Mouse (Mus musculus) lung, adult 18-20 months (tissue): ENCODE measurements around the gene Fam174b.

Experiments
- DNase-seq, 2 experiments: peaks; one replicate each; pipeline ENCODE4 v3.0.0; 2022; ENCODE audit warnings: mixed read lengths in 2 of 2

Gene Fam174b

DNA sequence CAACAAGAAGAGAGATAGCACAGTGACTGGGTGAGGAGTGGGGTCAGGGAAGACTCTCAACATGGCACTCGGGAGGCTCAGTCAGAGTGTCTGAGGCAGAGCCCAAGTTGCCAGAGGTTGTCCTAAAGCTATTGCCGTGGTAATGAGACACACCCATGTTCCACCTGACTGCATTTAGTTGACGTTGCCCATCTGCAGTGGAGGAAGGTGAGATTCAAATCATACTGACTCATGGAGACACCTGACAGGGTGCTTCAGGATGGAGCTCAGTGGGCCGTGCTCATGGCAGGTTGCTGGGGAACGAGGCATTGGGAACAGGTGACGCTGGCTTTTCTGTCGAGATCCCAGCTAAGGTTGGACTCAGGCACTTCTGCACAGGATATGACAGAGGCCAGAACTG is 9.9 kb downstream of the Fam174b start:
- DNase-seq = peak in 1 of 2 experiments; percentile 61

- DNase-seq = no peak
Observed at GRCm38 (mm10) chr7:73753598-73753997, 13.5 kb downstream of the Fam174b start.

- no peak for DNase-seq
Observed at GRCm38 (mm10) chr7:73755377-73756110, 15.4 kb downstream of the Fam174b start.

GRCm38 (mm10) chr7:73761691-73762189 is 21.6 kb downstream of the Fam174b start:
- DNase-seq = peak in 1 of 2 experiments; percentile 70

GRCm38 (mm10) chr7:73764679-73765078 is 24.6 kb downstream of the Fam174b start:
- DNase-seq = no peak

DNA sequence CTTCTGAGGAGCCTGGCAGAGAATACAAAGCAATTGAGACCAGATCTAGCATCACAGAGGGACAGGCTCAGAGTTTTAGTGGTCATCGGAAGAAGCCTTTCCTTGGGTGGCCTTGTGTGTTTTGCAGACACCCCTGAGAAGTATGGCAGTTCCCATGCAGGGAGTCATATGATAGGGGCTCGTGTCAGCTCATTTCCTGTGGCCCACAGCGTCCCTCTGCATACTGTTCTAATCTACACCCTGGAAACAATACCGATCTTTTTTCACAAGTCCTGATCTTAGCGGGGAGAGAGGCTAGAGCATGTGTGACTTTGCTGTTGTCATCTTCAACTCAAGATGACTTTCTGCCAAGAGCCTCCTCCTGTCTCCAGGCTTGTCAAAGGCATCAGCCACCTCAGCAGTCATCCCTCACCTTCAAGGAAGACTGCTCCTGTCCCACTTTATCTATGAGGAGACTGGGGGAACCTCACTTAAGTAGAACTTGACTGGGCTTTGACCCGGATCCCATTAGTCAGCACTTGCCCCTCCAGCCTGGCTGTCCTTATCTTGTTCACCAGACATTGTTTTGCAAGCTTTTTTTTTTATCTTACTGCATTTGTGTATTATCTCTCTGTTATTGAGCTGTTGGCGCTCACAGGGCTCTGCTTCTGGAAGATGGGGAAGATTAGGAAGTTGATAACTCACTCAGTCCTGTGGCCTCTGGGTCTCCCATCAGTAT is 25.2 kb downstream of the Fam174b start:
- DNase-seq = no peak

DNA sequence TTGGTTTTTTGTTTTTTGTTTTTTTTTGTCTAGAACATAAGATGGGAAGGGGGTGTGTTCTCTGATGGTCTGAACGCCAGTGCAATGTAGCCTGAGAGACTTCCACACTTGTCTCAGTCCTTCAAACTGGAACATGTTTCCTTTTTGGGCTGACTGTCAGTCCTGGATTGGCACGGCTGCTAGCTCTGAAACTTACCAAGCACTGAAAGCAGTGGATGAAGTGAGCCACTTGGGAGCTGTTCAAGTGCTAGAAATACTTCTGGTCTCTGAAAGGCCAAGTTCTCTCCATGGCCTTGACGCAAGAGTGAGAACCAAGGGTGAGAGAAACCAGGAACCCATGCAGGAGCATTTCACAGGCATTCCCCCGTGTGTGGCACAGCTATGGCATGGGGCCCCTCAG is 29.1 kb downstream of the Fam174b start:
- DNase-seq = peak; percentile 72 to 81

DNA sequence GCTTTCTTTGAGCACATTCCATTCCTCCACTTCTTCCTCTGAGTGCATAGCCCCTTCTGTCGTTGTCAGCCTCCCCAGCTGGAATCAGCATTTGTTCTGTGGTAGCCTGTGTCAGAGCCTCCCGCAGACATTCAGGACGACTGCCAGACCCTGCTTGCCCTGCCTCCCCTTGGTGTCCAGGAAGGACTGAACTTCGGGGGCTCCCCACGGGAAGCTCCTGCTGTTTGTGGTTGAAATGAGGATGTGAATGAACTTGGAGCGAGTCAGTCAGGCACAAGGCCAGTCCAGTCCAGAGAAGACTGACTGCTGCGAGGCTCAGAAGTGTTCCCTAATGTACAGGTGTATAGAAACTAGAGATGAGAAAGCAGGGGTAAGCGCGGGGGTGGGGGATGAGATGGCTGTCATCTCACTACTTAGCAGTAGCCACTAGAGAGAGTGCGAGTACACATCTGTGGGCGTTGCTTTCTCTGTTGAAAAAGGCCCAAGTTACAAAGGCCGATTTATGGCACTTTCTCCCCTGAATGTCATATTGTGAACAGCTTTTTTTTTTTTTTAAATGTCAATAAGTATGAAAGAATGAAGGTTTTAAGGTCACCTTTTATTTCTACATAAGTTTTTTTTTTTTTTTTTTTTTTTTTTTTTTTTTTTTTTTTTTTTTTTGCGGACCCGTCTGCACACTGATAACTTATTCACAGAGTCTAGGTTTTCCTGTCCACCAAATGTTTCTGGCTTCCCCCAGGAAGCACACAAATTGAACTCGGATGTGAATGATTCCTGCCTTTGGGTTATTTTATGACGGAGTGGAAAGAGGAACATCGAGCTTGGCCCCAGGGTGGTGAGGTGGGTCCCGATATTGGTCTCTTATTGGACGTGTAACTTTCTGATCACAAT is 31.5 kb downstream of the Fam174b start:
- no peak for DNase-seq

DNA sequence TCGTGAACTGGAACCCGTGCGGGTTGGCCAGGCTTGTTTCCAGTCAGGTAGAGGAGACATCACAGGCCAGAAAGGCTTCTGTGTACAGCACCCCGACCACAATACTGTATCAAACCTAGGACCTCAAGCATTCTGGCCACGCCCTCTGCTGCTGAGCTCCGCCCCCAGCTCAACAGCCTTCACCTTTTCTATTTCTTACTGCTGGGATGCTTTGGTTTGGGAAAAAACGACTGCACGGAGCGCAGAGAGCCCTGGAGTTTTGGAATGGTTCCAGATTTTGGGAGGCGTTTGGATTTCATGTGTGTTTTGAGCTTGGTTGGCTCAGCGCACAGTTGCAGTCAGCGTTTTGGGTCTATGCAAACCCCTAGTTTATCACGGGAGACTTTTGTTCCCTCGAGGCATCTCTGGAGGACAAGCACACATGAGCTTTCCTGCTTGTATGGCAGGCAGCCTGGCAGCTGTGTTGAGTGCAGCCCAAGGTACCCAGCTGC is 32.2 kb downstream of the Fam174b start:
- peak in 1 of 2 experiments; percentile 33 for DNase-seq

- DNase-seq = no peak
Observed at GRCm38 (mm10) chr7:73774781-73775180, 34.7 kb downstream of the Fam174b start.

DNA sequence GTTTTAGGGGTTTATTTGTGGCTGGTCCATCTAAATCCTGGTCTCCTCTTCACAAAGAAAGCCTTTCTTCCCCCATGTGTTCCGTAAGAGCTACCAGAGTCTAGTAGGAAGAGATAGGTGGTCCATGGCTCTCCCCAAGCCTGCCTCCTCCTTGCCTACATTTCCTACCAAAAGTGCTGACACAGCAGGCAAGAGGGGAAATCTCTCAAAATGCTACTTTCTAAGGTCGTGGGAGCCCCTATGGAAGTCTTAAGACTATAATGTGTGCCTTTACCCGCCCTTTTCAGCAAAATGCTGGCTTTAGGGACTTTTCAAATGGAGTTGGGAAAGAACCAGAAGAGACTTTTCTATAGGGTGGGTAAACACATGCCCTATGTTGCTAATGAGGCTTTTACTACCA is 37.7 kb downstream of the Fam174b start:
- no peak for DNase-seq

GRCm38 (mm10) chr7:73784736-73785428 is 44.8 kb downstream of the Fam174b start:
- peak in 1 of 2 experiments; percentile 37 for DNase-seq

DNA sequence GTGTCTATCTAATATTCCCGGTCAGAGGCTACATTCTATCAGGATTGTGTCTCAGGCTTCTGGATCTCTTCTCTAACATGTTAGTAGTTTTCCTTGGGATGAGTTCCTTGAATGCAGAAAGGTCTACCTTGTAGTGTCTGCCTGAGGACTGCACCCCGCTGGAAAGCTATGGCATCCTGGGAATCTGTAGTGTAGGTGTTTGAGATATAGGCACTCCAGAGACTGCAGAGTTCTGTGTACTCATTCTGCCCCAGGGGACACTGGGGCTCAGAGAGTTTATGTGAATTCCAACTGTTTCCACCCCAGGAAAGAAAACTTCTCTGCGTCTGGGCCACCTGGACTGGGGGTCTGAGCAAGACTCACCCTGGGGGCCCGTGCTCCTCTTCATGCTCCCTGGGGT is 45.7 kb downstream of the Fam174b start:
- no peak for DNase-seq

DNA sequence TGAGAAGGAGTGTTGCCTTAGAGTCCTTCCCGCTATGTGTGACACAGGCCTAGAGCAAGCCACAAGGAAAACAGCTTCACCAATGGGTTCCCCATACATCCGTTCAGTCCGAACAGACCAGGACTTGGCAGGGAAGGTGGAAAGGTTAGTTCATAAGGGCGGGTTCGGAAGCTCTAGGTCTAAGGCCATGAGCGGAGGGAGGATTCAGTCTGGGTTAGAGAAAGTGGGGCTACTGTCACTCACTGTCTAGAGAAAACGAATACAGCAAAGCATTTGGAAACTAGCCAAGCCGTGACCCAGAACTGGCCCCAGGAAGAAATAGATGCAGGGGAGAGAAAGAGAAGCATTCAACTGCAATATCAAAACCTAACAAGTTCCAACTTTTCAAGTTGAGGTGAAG is 47.4 kb downstream of the Fam174b start:
- no peak for DNase-seq

GRCm38 (mm10) chr7:73791096-73791495 is 51.0 kb downstream of the Fam174b start:
- DNase-seq = peak; percentile 45 to 71

- DNase-seq = peak in 1 of 2 experiments; percentile 45
Observed at GRCm38 (mm10) chr7:73792155-73792554, 52.1 kb downstream of the Fam174b start.

DNA sequence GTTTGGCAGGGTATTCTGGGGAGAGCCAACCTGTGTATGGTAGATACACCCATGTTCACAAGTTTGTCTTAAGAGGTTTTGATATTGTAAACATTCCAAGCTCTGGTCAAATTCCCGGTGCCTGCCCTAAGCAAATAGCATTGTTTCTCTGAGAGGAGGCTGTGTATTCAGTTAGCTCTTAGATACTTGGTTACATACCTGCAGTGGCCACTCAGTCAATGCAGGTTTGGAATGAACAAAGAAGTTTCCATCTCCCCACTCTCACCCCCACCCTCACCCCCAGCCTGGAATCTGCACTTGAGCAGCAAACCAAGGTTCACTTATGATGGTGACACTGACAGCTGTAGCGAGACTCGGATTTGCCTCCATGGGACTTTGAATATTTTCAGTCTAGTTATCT is 52.5 kb downstream of the Fam174b start:
- peak; percentile 36 to 67 for DNase-seq

DNA sequence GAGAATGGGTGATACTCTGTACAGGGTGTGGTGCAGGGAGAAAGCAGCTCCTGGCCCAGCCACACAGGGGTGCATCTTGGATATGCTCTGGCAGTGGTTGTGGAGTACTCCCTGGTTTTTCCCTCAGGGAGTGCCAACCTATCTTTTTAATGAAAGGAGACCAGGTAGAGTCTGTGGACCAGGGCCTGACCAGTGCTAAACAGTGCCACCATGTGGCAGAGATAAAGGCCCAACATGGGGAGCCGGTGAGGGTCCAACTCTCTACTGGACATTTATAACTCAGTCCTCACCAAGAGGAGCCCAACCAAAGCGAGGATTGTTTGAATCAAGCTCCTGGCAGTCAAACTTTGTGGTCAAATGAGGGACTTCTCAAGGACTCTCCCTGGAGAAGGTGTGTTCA is 69.2 kb downstream of the Fam174b start:
- DNase-seq = peak; percentile 35 to 56

DNA sequence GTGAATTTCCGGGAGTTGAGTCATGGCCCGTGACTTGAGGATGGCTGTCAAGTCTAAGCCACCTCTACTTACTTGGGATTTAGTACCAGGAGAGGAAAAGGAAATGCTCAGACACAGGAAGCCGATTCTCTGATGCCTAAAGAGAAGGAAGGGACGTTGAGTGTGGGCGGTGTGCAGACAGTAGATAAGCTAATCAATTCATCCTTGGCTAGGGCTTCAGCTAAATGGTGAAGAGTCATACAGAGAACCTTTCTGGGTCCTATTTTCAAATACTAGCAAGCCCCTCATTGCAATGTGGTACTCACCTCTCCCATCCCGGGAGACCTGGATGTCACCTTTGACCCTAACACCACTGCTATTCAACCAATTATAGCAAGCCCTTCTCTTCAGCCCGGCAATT is 71.3 kb downstream of the Fam174b start:
- DNase-seq = no peak

GRCm38 (mm10) chr7:73812176-73812575 is 72.1 kb downstream of the Fam174b start:
- no peak for DNase-seq

DNA sequence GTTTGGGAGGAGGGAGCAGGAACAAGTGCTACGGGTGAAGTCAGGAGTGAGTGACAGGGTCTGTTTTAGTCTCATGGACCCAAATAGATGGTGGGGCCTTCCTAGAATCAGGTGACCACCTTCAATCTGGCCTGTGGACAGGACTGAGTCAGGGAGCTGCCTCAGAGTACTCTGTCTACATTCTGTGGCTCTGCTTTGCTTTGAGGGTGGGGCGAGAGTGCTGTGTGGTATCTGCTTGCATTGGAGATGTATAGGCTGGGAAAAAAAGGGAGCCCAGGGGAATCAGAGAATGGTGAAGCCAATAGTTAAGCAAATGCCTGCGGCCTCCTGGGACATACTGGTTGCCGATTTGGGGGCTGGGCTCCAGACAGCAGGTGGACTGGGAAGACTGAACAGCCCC is 73.8 kb downstream of the Fam174b start:
- no peak for DNase-seq

GRCm38 (mm10) chr7:73814454-73814853 is 74.4 kb downstream of the Fam174b start:
- DNase-seq = no peak
